Mouse (Mus musculus) liver, embryonic 14.5 days (tissue): Measurements from ENCODE around the gene Wbp11.

Experiments
- CTCF ChIP-seq: IDR thresholded peaks from 2 replicates; pipeline ENCODE4 v1.5.1; 2016; ENCODE audit warnings: antibody characterized with exemption, low read depth, control low read depth
- EP300 ChIP-seq: IDR thresholded peaks from 2 replicates; pipeline ENCODE4 v1.6.1; 2016; ENCODE audit warnings: antibody characterized with exemption, low read depth

DNA sequence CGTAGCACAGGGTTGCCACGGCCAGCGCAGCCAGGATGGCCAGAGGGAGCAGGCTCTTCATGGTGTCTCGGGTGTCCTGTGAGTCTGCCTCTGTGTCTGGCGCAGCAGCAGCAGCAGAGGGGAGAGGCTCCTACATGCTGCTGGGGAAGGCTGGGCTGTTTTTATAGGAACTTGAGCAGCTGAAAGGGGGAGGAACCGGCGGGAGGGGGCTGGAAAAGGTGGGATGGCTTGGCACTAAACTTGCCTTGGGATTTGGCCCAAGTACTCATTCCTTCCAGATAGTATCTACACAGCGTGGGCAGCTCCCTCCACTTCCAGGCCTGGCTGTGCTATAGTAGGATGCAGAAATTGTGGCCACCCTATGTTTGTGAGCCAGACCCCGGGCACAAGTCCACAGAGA lies 47.6 kb upstream of the Wbp11 start, which contains the start of gene Mgp:
- TF ChIP-seq CTCF, result no peak
- no peak for TF ChIP-seq EP300
